Mouse (Mus musculus) brain, adult 2 months (tissue): ENCODE results near the gene Hspb3.

ENCODE experiments used
- DNase-seq: peaks from one replicate; pipeline ENCODE4 v3.0.0; 2011; ENCODE audit warnings: low read depth, low spot score

Hspb3 gene

DNA sequence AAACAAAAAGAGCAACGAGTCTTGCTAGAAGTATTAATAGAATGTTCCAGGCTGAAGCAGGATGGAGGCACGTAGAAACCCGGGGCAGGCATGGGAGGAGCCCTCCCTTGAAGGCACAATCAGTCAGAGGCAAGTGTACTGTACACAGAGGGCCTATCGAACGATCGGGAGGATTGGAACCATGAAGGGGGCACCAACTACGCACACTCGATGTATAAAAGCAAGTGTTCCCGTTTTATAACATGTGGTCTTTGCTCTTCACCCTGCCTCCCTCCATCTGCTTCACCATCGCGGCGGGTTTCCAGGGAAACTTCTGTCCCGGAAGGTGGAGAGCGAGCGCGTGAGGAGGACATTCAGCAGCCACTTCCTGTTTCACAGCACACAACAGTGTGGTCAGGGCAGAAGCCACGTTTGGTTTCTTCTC is 27.7 kb downstream of the Hspb3 start:
- peak; percentile 10 for DNase-seq

DNA sequence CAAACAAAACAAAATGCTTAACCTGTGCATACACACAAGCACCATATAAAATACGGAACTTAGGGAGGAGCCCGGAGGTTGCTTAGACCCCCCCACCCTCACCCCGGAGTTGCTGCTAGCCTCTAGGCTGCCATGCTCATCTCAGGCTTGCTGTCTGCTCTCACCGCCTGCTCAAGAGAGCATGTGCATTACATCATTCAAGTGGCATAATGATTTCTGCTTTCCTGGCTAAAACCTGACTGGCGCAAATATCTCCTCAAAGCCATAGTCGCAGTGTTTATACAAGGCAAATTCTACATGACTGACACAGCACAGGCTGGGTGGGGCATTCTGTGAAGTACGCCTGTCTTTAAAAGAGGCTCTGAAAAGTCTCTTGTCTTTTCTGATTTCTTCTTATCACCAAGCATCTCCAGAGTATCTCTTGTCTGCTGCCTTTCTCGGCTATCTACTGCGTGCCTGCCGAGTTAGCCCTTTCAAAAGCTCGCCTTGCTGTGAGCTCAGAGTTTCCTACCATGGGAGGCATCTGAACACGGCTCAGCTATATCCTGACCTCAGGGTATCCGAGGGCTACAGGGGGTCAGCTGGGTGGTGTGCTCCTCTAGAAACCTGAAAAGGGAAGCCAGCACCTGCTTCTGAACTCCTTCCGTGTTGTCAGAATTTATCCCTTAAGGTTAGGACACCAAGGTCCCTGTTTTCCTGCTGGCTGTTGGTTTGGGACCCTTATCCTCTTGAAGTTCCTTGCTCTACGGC is 28.6 kb downstream of the Hspb3 start:
- DNase-seq = peak; percentile 17

DNA sequence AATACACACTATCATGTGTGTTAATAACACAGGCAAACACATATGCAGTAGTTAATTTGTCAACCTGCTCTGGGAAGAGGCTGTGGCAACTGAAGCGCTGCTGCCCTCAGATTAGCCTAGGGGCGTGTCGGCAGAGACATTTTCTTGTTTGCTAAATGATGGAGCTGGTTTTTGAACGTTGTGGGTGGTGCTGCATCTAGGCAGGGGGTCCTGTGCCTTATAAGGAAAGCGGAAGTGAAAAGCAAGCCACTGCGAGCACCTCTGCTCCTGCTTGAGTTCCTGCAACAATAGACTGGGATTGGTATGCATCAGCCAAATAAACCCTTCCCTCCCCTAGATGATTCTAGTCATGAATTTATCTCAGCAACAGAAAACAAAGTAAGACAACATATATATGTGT is 31.0 kb downstream of the Hspb3 start:
- DNase-seq = no peak

DNA sequence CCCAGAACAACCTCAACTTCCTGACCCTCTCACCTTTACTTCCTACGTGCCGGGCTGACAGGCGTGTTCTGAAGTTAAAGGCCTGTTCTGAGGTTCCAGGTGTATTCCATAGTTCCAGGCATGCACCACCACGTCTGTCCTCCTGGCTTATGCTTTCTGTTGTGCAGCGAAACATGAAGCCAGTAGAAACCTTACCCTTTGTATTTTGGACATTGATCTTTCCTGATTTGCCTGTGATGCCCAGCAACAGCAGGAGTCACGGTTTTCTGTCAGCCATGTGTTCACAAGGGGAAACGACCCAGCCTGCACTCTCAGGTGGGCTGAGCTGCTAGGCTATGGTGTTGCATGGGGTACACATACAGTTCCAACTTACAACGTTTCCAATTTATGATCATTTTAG is 35.9 kb downstream of the Hspb3 start:
- DNase-seq = no peak

DNA sequence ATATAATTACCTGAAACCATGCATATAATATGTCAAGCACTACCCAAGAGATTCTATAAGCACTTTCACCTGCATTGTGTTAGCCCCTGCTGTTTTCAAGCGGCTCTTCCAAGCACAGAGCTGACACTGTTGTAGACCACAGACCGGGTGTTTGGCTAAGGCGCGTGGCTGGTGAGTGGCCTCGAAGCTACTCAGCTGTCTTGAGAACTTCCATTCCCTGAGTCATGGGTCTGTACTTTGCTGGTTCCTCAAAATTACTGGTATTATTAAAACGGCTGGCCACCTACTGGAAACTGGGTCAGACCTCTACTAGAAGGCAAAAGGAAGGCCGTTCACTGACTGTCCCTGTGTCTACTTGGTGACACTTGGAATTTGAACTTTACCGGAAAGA is 40.6 kb downstream of the Hspb3 start:
- DNase-seq = no peak

DNA sequence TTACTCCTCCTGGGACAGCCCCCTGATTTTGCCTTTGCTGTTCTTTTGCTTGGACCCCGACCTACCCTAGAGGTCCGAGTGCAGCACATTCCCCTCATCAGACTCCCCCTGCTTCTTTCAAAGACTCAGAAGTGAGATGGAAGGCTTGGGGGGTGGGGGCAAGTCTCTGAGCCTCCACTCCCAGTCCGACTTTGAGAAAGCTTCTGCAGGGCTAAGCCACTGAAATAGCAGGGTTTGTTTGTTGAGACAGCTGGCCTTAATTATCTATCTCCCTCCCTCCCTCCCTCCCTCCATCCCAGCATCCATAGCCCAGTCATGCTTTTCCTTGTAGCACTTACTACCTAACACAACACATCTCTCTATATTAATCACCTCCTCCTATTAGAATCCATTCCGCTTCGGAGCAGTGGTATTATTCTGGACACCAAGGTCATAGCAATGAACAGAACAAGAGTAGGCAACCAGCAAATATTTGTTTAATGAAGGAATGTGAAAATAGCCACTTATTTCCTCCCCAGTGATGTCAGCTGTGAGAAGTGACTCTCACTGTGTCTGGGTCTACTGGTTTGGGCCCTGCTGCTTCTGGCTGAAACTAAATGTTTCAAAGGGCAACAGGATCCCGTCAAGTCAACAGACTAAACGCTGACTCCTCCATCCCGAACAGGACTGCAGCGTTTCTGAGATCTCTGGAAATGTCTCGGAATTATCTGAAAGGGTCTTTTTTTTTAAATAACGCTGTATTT is 41.2 kb downstream of the Hspb3 start:
- DNase-seq = no peak

DNA sequence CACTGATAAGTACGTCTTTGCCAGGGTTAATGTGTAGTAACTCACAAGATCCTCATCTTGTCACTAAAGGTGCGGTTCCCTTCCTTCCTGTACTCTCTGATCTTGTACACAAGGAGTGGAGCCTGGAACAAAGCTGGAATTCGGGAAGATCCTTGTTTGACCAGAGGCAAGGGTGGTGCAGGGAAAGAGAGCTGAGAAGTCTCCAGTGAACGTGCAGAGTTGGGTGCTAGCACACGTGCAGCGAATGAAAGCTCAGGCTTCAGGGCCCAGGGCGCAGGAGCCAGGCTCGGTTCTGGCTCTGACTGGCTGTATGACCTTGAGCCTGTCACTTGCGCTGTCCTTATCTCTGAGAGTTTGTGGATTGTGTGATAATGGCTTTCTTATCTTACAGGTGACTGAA is 44.5 kb downstream of the Hspb3 start:
- DNase-seq = no peak

DNA sequence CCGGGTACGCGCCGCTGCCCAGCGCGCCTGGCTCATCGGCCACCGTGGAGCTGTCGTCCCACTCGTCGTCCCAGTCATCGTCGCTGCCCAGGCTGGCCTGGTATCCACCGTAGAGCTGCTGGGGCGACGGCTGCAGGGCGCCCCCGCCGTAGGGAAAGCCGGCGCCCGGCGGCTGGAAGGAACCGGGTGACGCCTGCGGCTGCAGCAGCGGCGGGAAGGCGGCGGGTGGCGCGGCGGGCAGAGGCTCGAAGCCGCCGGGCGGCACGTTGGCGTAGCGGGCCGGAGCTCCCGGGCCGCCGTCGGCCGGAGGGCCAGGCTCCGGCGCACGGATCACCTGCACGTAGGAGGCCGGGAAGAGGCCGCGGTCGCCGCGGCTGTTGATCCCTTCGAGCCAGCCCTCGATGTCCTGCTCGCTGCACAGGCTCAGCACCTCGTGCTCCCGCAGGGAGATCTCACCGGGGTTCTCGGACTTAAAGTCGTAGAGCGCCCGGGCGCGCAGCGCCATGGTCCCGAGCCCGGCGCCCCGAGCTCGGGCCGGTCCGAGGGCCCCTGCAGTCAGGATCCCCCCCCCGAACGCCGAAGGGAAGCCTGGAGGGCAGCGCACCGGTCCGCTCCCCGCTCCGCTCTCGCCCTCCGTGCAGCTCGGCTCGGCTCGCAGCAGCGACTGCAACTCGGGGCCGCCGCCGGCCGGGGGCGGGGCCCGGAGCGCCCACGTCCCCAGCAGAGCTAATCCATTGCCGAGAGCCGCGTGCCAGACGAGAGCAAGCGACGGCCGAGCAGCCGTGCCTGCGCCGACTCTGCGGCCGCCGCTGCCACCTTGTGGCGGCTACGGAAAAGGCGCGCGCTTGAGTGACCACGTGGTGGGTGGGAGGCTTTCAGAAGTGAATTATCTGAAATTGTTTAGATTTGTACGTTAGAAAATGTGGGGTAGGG is 45.3 kb downstream of the Hspb3 start, which contains the start of gene Snx18:
Gene Snx18 (minus strand): TSS at position 674 of the 933 bp plus-strand sequence.
- peak; percentile 97 for DNase-seq

DNA sequence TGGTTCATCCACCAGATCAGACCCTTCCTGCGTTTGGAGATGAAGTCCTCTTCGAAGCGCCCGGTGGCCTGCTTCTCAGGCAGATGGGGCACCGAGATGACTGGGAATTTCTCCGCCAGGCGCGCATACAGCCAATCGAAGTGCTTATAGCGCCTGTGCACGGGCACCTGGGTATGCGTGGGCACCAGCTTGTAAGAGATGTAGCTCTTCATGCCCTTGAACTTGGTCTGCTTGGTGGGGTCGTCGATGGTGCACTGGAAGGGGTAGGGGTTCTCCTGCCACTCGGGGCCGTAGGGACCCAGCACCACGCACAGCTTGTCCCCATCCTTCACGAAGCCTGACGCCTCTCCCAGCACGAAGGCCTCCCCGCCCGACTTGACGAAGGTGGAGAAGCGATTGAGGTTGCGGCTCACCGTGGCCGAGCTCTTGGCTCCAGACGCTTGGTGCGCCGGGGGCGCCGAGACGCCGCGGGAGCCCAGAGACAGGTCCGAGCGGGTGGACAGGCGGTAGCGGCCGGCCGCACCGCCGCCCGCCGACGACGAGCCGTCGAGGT is 46.1 kb downstream of the Hspb3 start:
- DNase-seq = peak; percentile 59

DNA sequence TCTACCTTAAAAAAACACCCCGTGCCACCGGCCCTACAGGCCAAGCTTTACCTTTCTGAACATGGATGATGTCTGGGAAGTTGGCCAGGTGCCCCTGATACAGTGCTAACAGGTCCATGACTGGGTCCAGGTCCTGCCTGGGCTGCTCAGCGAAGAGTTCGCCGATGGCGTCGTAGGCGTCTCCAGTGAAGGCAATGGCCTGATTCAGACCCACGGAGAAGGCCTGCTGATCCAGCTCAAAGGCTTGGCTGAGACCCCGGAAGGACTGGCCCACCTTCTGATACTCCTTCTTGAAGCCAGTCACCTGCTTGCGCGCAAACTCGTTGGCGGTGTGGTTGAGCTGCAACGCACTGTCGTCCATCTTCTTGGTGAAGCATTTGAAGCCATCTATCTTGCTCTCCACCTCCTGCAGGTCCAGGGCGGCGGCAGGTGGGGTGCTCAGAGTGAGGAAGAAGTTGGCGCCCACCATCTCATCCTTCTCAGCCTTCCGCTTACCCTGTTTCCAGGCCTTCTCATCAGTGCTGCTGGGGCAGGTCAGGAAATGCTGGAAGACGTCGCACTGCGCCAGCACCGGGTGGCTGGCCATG is 46.6 kb downstream of the Hspb3 start:
- DNase-seq = no peak

DNA sequence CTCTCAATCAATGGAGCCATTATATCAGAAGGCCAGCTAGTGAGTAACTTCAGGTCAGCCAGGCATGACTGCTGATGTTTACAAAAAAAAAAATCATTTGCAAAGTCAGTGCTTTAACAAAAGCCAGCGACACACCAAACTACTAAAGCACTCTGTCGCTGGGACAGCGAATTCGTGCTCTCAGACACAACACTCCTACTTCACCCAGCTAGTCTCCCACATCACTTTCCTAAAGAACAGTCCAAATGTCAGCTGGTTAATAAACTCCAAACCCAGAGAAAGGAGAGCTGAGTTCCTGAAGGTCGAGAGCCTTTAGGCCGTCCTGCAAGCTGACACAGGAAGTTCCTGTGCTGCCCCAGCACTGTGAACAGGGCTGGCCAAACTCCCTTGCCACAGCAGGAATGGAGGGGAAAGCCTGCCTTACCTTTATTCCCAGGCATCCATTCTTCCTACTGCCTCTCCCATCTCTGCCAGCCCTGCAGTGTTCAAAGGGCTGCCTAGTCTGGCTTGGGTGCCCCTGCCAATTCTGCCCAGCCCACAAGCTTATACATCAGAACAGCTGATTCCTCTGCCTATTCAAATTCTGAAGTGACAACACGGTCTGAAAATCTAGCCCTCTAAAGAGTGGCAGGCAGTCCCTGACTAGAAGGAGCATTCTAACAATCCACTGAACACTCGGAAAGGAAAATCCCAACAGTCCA is 47.4 kb downstream of the Hspb3 start:
- peak; percentile 50 for DNase-seq

DNA sequence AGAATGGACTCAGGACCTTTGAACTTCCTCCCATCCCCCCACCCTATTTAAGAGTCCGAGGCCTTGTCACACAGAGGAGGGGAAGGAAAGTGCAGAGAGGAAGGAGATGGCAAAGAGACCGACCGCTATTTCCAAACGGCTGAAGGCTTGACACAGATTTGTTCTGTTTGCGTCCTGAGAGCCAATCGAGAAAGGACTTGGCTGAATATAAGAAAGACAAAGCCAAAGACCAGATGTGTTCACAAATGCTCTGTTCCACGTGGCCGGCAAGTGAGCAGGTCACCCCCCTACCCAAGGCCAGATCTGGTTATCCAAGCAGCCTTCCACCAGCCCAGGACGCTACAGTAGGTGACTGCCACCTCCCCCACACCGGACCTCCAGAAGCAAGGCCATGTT is 47.9 kb downstream of the Hspb3 start:
- peak; percentile 53 for DNase-seq

DNA sequence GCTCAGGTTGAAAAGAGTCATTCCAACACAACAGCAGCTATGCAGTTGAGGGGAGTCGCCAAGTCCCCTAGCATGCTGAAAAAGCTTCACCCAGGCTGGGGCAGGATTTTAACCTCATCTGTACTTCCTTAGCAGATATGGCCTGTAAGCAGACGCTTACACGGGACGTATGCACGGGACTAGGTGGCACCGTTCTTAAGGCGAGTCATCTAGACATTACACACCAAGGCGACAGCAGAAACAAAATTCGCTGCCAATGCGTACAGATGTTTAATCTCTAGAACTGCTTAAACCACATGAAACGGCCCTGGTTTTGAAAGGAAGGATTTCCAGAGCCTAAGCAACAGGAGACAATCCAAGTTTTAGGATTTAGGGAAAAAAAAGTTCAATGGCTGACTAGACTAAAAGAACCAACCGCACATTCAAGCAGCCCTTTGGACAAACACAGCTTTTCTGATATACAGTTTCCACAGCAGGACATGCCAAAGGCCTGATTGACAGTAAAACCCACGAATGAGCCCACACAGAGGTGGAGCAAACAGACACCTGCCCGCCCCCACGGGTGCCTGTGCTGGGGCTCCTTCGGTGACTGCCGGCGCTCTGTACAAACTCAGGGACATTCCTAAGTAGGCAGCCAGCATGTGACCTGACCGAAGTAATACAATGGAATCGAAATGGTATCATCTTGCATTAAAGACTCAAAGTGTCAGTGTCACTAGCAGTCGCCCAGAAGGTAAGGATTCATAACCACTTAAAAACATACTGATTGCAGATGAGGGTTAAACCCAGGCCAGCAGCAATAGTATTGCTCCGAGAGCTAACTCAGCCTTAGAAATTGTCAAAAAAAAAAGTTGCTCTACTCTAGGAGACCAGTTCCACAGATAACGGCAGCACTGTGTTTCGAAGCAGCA is 48.6 kb downstream of the Hspb3 start:
- DNase-seq = peak; percentile 91

DNA sequence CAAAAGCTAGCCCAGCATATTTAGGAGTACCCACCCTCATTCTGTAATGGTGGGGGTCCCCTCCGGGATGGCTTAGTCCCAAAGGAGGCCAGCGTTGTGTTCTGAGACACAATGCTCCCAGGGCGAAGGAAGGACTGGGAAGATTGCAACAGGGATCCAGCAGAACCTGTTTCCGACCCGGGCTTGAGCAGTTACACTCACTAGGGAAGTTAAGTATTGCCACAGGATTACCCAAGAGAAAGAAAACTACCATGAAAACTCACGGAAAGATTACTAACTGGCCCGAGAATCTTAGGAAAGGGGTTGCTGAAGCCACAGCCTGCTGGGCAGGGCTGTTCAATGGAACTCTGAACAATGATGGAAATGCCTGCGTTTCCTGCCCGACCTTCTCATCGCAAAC is 49.6 kb downstream of the Hspb3 start:
- DNase-seq = no peak

DNA sequence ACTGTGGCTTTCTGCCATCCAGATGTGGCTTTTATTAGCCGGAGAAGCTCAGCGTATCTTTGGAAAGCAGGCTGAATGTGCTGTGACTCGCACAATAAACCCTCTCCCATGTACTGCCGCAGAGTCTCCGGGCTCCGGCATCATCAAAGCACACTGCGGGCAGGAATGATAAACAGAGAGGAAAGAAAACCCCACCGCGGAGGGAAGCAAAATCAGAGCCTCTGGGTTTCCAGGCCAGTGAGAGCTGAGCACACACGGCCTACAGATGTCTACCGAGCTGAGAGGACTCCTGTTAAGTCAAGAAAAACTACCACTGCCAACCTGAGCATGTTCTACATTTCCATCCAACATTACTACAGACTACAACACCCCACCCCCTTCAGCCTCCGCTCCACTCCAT is 50.1 kb downstream of the Hspb3 start:
- no peak for DNase-seq
